Mouse (Mus musculus) gastrocnemius, postnatal 14 days (tissue): Measurements from ENCODE around the gene Nlrp3. TPM values are rescaled to one million over a fixed set of nuclear protein-coding genes. Genes with fewer than 3 reads are reported as not detected.

Source experiments
- DNase-seq: peaks from one replicate; pipeline ENCODE4 v3.0.0; 2021; ENCODE audit warnings: mixed read lengths
- intact Hi-C: fragments of 180-260 bp; cut with DNase I; formaldehyde crosslinking; loops from one replicate; pipeline ENCODE4 v1.15.1; 2025; ENCODE audit warnings: low total_unique reads
- total RNA-seq, 2 experiments: library from RNA; stranded (reverse); gene quantifications; 2 replicates each; pipeline ENCODE4 v1.2.3; 2021

Gene Nlrp3
- total RNA-seq, 2 experiments from 2014 or later: 0.27 to 0.42 TPM

DNA sequence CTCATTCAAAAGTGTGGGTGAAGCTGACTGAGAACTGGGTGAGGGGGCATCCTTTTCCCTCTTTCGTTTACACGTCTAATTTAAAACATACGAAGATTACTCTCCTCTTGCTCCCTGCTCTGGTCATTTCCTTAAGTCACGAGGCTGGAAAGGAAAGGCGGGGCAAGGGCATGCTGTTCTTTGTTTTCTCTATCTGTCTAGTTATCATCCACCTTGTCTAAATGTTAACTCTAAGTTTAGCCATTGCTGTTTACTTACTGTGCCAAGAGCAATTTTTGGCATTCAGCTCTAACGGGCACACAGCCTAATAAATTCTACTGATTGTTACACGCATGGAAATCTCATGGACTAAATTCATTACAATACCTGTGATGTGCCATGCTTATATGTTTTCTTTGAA, 57.8 kb downstream of the Nlrp3 start:
- intact Hi-C loops: no loop called here
- no peak for DNase-seq

DNA sequence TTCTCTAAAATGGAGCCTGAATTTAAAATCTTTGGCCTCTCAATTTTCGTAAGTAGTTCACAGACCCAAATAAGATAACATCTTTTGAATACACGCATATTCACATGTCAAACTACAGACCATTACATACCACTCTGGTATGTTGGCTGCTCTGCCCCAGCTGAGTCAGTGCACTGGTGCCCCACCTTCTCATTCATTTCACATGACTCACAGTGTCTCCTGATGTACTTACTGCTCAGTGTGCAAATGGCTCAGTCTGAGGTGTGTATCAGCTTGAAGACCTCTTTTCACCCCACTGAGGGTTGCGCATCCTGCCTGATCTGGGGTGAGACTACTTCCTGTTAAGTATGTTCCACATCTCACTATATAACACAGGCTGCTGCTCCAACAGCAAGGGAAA, 59.5 kb downstream of the Nlrp3 start:
- no peak for DNase-seq
- intact Hi-C loops: no loop called here

GRCm38 (mm10) chr11:59602287-59602686, 60.9 kb downstream of the Nlrp3 start:
- intact Hi-C loops: no loop called here
- no peak for DNase-seq

DNA sequence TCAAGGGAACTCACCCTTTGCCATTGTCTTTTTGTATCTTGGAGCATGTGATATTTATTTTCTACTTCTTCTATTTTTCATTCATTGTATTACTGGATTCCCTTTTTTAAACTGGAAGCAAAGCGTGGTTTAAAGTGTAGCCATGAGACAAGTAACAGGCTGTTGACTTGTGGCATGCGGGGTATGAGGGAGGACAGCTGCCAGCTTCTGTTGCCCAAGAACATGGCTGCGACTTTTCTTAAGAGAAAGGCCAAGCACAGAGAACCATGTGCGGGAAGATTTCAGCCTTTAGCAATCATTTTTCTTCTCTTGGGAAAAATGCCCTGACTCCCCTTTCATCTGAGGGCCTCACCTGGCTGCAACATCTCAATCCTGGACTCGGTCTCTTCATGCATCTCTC, 70.3 kb downstream of the Nlrp3 start:
- DNase-seq: no peak
- intact Hi-C loops: no loop called here

GRCm38 (mm10) chr11:59614120-59614519, 72.8 kb downstream of the Nlrp3 start:
- intact Hi-C loops: no loop called here
- peak; percentile 19 for DNase-seq

Other genes with a start within 250 kb of the Nlrp3 start
- gene Wnt9a, start 234.6 kb upstream of the Nlrp3 start, total RNA-seq: 1 to 10 TPM; 8.8 to 9.8 TPM
- gene Prss38, start 165.9 kb upstream of the Nlrp3 start, total RNA-seq: under 1 TPM in 1 of 2 experiments, not detected in 1; 0.23 TPM
- gene Jmjd4, start 91.5 kb upstream of the Nlrp3 start, total RNA-seq: 1 to 10 TPM; 6.4 to 7.3 TPM
- gene Snap47, start 90.4 kb upstream of the Nlrp3 start, total RNA-seq: 10 to 100 TPM; 24.3 to 27.0 TPM
- gene Zfp867, start 69.1 kb upstream of the Nlrp3 start, total RNA-seq: 1 to 10 TPM; 3.5 to 3.6 TPM
- 10 to 100 TPM; 12.1 to 15.4 TPM for gene Zkscan17, start 14.8 kb upstream of the Nlrp3 start, total RNA-seq
- gene Olfr222, start 34.7 kb downstream of the Nlrp3 start, total RNA-seq: not detected
- gene Olfr223, start 51.7 kb downstream of the Nlrp3 start, total RNA-seq: not detected
- 100 to 1,000 TPM in 1 of 2 experiments, 10 to 100 TPM in 1; 94.7 to 120 TPM for gene Mprip, start 119.7 kb downstream of the Nlrp3 start, total RNA-seq
- gene Pld6, start 246.1 kb downstream of the Nlrp3 start, total RNA-seq: under 1 TPM in 1 of 2 experiments, not detected in 1; 0.12 TPM